Mouse (Mus musculus): ENCODE measurements at regions not wholly inside any gene's neighbourhood (a gene's known extent, or its start where the extent isn't known, plus 50 kb on each side); places are given as distances from the start of the nearest gene placed in this dataset.

DNA sequence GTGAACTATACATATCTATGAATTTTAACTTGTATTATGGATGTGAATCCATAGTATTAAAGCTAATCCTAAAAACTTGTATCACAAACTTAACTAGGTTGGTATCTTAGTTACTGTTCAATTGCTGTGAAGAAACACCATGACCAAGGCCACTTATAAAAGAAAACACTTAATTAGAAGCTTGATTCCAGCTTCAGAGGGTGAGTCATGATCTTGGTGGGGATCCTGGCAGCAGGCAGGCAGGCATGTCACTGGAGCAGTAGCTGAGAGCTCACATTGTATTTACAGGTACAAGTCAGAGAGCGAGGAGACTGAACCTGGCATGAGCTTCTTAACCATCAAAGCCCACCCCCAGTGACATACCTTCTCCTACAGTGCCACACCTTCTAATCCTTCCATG lies 73.2 kb upstream of the Rap2b start:
- H3K27ac ChIP-seq, result no peak overlapping the region
- DNase-seq (ENCODE audit: low spot score in 2 of 2), result no peak
- no peak overlapping the region for H3K4me3 ChIP-seq
- TF ChIP-seq CTCF (conservative IDR thresholded peaks at IDR 0.05), result no peak

DNA sequence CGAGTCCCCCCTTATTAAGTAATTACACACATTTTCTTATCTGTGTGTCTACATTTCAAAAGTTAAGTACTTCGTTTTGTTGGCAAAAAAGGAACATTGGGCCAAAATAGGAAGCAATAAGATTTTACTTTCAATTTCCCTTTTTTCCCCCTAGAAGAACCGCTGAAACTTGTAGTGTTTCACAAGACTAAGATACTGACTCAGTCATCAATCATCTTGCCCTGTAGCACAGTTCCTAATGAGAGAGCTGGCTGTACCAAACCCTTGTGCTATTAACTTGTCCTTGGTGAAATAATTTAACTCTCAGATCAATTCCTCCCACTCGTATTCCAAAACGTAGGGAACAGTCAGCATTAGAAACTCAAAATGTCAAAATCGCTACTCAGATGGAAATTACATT lies 66.6 kb upstream of the Rap2b start:
- Histone ChIP-seq H3K27ac (peak overlapping the region; percentile 66), H3K4me3 (no peak overlapping the region)
- no peak for TF ChIP-seq CTCF (conservative IDR thresholded peaks at IDR 0.05)
- DNase-seq (ENCODE audit: low spot score in 2 of 2), result no peak

- Histone ChIP-seq H3K27ac (no peak overlapping the region), H3K4me3 (no peak overlapping the region)
- no peak for TF ChIP-seq CTCF (conservative IDR thresholded peaks at IDR 0.05)
- no peak for DNase-seq (ENCODE audit: low spot score in 2 of 2)
Observed at GRCm38 (mm10) chr3:61297290-61297689, 64.1 kb upstream of the Rap2b start.

DNA sequence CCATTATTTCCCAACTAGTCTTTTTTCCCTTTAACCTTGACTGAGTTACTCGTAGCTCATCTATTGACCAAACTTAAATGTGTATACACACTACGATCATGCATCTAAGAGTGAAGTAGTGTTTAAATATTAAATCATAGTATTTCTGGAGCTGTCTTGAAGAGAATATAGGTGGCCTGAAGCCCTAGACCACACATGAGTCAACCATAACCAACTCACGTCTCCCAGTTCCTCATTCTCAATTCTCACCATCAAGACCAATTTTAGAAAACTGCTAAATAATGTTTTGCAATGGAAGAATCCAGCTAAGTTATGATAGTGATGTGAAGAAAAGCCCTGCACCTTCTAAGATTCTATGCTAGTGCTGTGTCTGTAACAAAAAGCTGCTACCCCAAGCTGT lies 59.2 kb upstream of the Rap2b start:
- no peak for DNase-seq (ENCODE audit: low spot score in 2 of 2)
- Histone ChIP-seq H3K4me3 (no peak overlapping the region), H3K27ac (no peak overlapping the region)
- no peak for TF ChIP-seq CTCF (conservative IDR thresholded peaks at IDR 0.05)

- TF ChIP-seq CTCF (conservative IDR thresholded peaks at IDR 0.05), result no peak
- Histone ChIP-seq H3K4me3 (no peak overlapping the region), H3K27ac (no peak overlapping the region)
- no peak for DNase-seq (ENCODE audit: low spot score in 2 of 2)
Observed at GRCm38 (mm10) chr3:61303485-61303884, 58.0 kb upstream of the Rap2b start.

- no peak overlapping the region for H3K27ac ChIP-seq
- DNase-seq (ENCODE audit: low spot score in 2 of 2), result no peak
- no peak overlapping the region for H3K4me3 ChIP-seq
- no peak for TF ChIP-seq CTCF (conservative IDR thresholded peaks at IDR 0.05)
Observed at GRCm38 (mm10) chr3:61306306-61306705, 55.1 kb upstream of the Rap2b start.

GRCm38 (mm10) chr3:61308764-61309163 lies 52.7 kb upstream of the Rap2b start:
- Histone ChIP-seq H3K27ac (no peak overlapping the region), H3K4me3 (no peak overlapping the region)
- TF ChIP-seq CTCF (conservative IDR thresholded peaks at IDR 0.05), result no peak
- no peak for DNase-seq (ENCODE audit: low spot score in 2 of 2)

- no peak for DNase-seq (ENCODE audit: low spot score in 2 of 2)
- no peak overlapping the region for H3K27ac ChIP-seq
- no peak overlapping the region for H3K4me3 ChIP-seq
- no peak for TF ChIP-seq CTCF (conservative IDR thresholded peaks at IDR 0.05)
Observed at GRCm38 (mm10) chr3:61309197-61309596, 52.2 kb upstream of the Rap2b start.
